Mouse (Mus musculus): Measurements from ENCODE around the gene Pex6.

Pex6 gene

GRCm38 (mm10) chr17:46699912-46700311, 11.4 kb upstream of the Pex6 start:
- DNase-seq (ENCODE audit: low spot score in 2 of 2) = no peak

GRCm38 (mm10) chr17:46701489-46701888, 9.8 kb upstream of the Pex6 start:
- DNase-seq (ENCODE audit: low spot score in 2 of 2) = no peak

- DNase-seq (ENCODE audit: low spot score in 2 of 2) = peak in 1 of 2 experiments; percentile 36
Observed at GRCm38 (mm10) chr17:46702100-46702499, 9.2 kb upstream of the Pex6 start.

GRCm38 (mm10) chr17:46702506-46702905, 8.8 kb upstream of the Pex6 start:
- DNase-seq (ENCODE audit: low spot score in 2 of 2) = no peak

- DNase-seq (ENCODE audit: low spot score in 2 of 2) = no peak
Observed at GRCm38 (mm10) chr17:46703971-46704886, 7.0 kb upstream of the Pex6 start.

- peak; percentile 95 to 98 for DNase-seq (ENCODE audit: low spot score in 2 of 2)
Observed at GRCm38 (mm10) chr17:46704887-46705835, 6.1 kb upstream of the Pex6 start, which contains the start of gene Ppp2r5d. Ppp2r5d (minus strand) TSS chr17:46705111.

GRCm38 (mm10) chr17:46706375-46707089, 4.7 kb upstream of the Pex6 start:
- DNase-seq (ENCODE audit: low spot score in 2 of 2) = no peak

- peak; percentile 17 to 28 for DNase-seq (ENCODE audit: low spot score in 2 of 2)
Observed at GRCm38 (mm10) chr17:46711612-46712271, 479 bp downstream of the Pex6 start.

GRCm38 (mm10) chr17:46712442-46712841, 1.2 kb downstream of the Pex6 start:
- no peak for DNase-seq (ENCODE audit: low spot score in 2 of 2)

- DNase-seq (ENCODE audit: low spot score in 2 of 2) = no peak
Observed at GRCm38 (mm10) chr17:46713849-46714248, 2.6 kb downstream of the Pex6 start.

GRCm38 (mm10) chr17:46714756-46715481, 3.7 kb downstream of the Pex6 start:
- DNase-seq (ENCODE audit: low spot score in 2 of 2) = no peak

GRCm38 (mm10) chr17:46721077-46721476, 9.8 kb downstream of the Pex6 start:
- DNase-seq (ENCODE audit: low spot score in 2 of 2) = no peak

GRCm38 (mm10) chr17:46724477-46725084, 13.3 kb downstream of the Pex6 start:
- no peak for DNase-seq (ENCODE audit: low spot score in 2 of 2)

- DNase-seq (ENCODE audit: low spot score in 2 of 2) = no peak
Observed at GRCm38 (mm10) chr17:46725273-46725672, 14.0 kb downstream of the Pex6 start.

- DNase-seq (ENCODE audit: low spot score in 2 of 2) = no peak
Observed at GRCm38 (mm10) chr17:46725731-46726645, 14.7 kb downstream of the Pex6 start.

GRCm38 (mm10) chr17:46727271-46727670, 16.0 kb downstream of the Pex6 start:
- no peak for DNase-seq (ENCODE audit: low spot score in 2 of 2)

- no peak for DNase-seq (ENCODE audit: low spot score in 2 of 2)
Observed at GRCm38 (mm10) chr17:46728021-46728420, 16.8 kb downstream of the Pex6 start.

GRCm38 (mm10) chr17:46728496-46728895, 17.2 kb downstream of the Pex6 start:
- DNase-seq (ENCODE audit: low spot score in 2 of 2) = no peak

GRCm38 (mm10) chr17:46728904-46729318, 17.6 kb downstream of the Pex6 start, which contains the start of gene Gnmt:
Gnmt (minus strand) TSS chr17:46729168.
- DNase-seq (ENCODE audit: low spot score in 2 of 2) = no peak
